Mouse (Mus musculus): ENCODE data around the gene Tekt4.

DNA sequence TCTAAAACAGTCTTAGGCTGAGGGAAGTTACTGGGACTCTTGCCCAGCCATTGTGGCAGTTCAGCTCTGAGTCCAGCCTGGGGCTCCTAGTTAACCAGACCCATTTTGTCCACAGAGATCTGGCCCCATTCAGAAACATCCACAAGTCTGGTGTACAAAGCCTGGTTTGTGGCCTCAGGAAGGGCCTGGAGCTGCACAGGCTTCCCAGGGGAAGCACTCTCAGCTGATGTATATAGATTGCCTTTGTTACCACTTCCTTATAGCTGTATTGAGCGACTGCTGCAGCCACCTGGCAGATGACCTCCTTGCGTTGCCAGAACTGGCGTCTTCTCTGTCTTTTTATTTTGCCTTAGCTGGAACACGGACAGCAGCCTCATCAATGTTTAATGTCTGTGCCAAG lies 9.3 kb upstream of the Tekt4 start:
- no peak for TF ChIP-seq EP300 (IDR thresholded peaks at IDR 0.05; ENCODE audit: low read depth)
- no peak for TF ChIP-seq CTCF (IDR thresholded peaks at IDR 0.05; ENCODE audit: low read depth)
